Comparison of ENCODE assay signal across 11 mouse cellular contexts in genomic region chrX:52611541-52611940, GRCm38 (mm10). TPM values are rescaled to one million over a fixed set of nuclear protein-coding genes. Genes with fewer than 3 reads are reported as not detected.
DNase-seq lines count a peak whose midpoint lies in the region; ATAC-seq and TF ChIP-seq lines count a peak whose summit lies in the region.
"Had no signal": no experiment of that assay in that cellular context is flagged by ENCODE, and none has a peak within 500 bp of the region (broad histone marks: within the 10 kb centered on the region; RNA-seq: fewer than 3 reads in every experiment).

No protein-coding gene starts in this region.

- WGBS in midbrain, embryonic 10.5 days: 46% methylated on average over 6 of the region's 6 CpGs
- WGBS in midbrain, postnatal 0 days: 50% methylated on average over 3 of the region's 6 CpGs
- 13% methylated on average over 6 of the region's 6 CpGs for WGBS in limb, embryonic 13.5 days
- 33% methylated on average over 4 of the region's 6 CpGs for WGBS in stomach, embryonic 15.5 days

- H3K4me3 ChIP-seq in gastrocnemius, adult 2 months: no peak overlapping the region
- peak overlapping the region; percentile 55 for H3K4me3 ChIP-seq in midbrain, embryonic 10.5 days
- no peak overlapping the region for H3K4me3 ChIP-seq in midbrain, postnatal 0 days (ENCODE audit: low read depth, low read length)
- peak overlapping the region; percentile 68 for H3K4me3 ChIP-seq in limb, embryonic 13.5 days
- H3K4me3 ChIP-seq in stomach, embryonic 15.5 days (replicated peaks): peak overlapping the region; percentile 52

- H3K36me3 ChIP-seq in midbrain, embryonic 10.5 days: no peaks in the 10 kb centered on the region
- H3K36me3 ChIP-seq in midbrain, postnatal 0 days (ENCODE audit: insufficient read depth, low read length): no peaks in the 10 kb centered on the region
- H3K36me3 ChIP-seq in limb, embryonic 13.5 days: no peaks in the 10 kb centered on the region
- H3K36me3 ChIP-seq in stomach, embryonic 15.5 days: no peaks in the 10 kb centered on the region

- ATAC-seq in midbrain, postnatal 0 days (ENCODE audit: low FRiP score): no peak
- no peak for ATAC-seq in limb, embryonic 13.5 days (ENCODE audit: low FRiP score, low read depth)
- ATAC-seq in stomach, embryonic 15.5 days (ENCODE audit: insufficient read depth, low FRiP score, low read depth): no peak

- TF ChIP-seq CTCF in gastrocnemius, adult 2 months (IDR thresholded peaks at IDR 0.05): no peak
- no peak for TF ChIP-seq CTCF in midbrain, postnatal 0 days (IDR thresholded peaks at IDR 0.05)

- DNase-seq in gastrocnemius, adult 18-20 months (ENCODE audit: low spot score): peak; percentile 2
- DNase-seq in gastrocnemius, adult 2 months: no peak
- no peak for DNase-seq in midbrain, embryonic 10.5 days (ENCODE audit: low spot score)
- DNase-seq in midbrain, postnatal 0 days (ENCODE audit: low spot score): no peak
- no peak for DNase-seq in adipocyte (ENCODE audit: low spot score)
- DNase-seq in cerebellum, adult 9-11 months: no peak
- DNase-seq: cerebellum, postnatal 36 days had no signal

- no peak overlapping the region; the same call in 1 of the 2 replicates for H3K4me2 ChIP-seq in midbrain, postnatal 0 days (ENCODE audit: low read depth, low read length, poor library complexity, severe bottlenecking)
- peak overlapping the region; percentile 62 for H3K4me2 ChIP-seq in limb, embryonic 13.5 days (replicated peaks)
- H3K4me2 ChIP-seq in stomach, embryonic 15.5 days: peak overlapping the region; percentile 65

- no peaks in the 10 kb centered on the region for H3K9me3 ChIP-seq in midbrain, embryonic 10.5 days (replicated peaks)
- H3K9me3 ChIP-seq in midbrain, postnatal 0 days (ENCODE audit: low read length): no peaks in the 10 kb centered on the region
- H3K9me3 ChIP-seq in limb, embryonic 13.5 days: no peaks in the 10 kb centered on the region
- H3K9me3 ChIP-seq in stomach, embryonic 15.5 days: no peaks in the 10 kb centered on the region

- H3K27me3 ChIP-seq in midbrain, embryonic 10.5 days (ENCODE audit: low read depth, poor library complexity, severe bottlenecking): peaks cover 48% of the 10 kb centered on the region
- 0 out of 2 replicates have a peak, but pooled peaks cover 6% of the 10 kb centered on the region for H3K27me3 ChIP-seq in midbrain, postnatal 0 days (ENCODE audit: insufficient read depth, low read length)
- peaks cover 14% of the 10 kb centered on the region; the same call in 1 of the 2 replicates for H3K27me3 ChIP-seq in limb, embryonic 13.5 days
- H3K27me3 ChIP-seq in stomach, embryonic 15.5 days (replicated peaks): no peaks in the 10 kb centered on the region

- no peak overlapping the region for H3K27ac ChIP-seq in gastrocnemius, adult 2 months
- no peak overlapping the region for H3K27ac ChIP-seq in midbrain, embryonic 10.5 days (replicated peaks)
- no peak overlapping the region for H3K27ac ChIP-seq in midbrain, postnatal 0 days (ENCODE audit: low read depth, low read length)
- H3K27ac ChIP-seq in limb, embryonic 13.5 days: peak overlapping the region; percentile 91
- peak overlapping the region; percentile 81; the same call in 1 of the 2 replicates for H3K27ac ChIP-seq in stomach, embryonic 15.5 days
- H3K27ac ChIP-seq: macrophage had no signal

- intact Hi-C loops in gastrocnemius, adult 2 months (cut with DNase I): no loop called here

- H3K4me1 ChIP-seq in midbrain, embryonic 10.5 days: peaks cover 29% of the 10 kb centered on the region
- H3K4me1 ChIP-seq in midbrain, postnatal 0 days (ENCODE audit: insufficient read depth, low read length): no peaks in the 10 kb centered on the region
- peaks cover 30% of the 10 kb centered on the region for H3K4me1 ChIP-seq in limb, embryonic 13.5 days
- no peaks in the 10 kb centered on the region for H3K4me1 ChIP-seq in stomach, embryonic 15.5 days

- H3K9ac ChIP-seq in midbrain, postnatal 0 days (replicated peaks; ENCODE audit: low read length, poor library complexity, severe bottlenecking): no peak overlapping the region
- peak overlapping the region; percentile 86 for H3K9ac ChIP-seq in limb, embryonic 13.5 days
- no peak overlapping the region for H3K9ac ChIP-seq in stomach, embryonic 15.5 days

RNA-seq across cellular contexts. Expression of gene Gpc3, which starts 2.2 kb away (rescaled TPM):
- total RNA-seq in gastrocnemius, adult 18-20 months (2021): 1 to 10 TPM; 5.1 to 8.2 TPM
- 1 to 10 TPM; 4.9 to 7.6 TPM for total RNA-seq in gastrocnemius, adult 2 months (2021)
- 213 and 245 TPM in 2 replicates for polyA plus RNA-seq in midbrain, embryonic 10.5 days (2016; fragmentation: Nextera tagmentation; extraction: Ambion mirVana)
- 19.3 and 32.7 TPM in 2 replicates for total RNA-seq in midbrain, postnatal 0 days (2014; rRNA removed)
- polyA plus RNA-seq in midbrain, postnatal 0 days (2015; fragmentation: Nextera tagmentation; extraction: Ambion mirVana): 61.7 and 69.3 TPM in 2 replicates
- 1,264 and 1,302 TPM in 2 replicates for polyA plus RNA-seq in limb, embryonic 13.5 days (2015; fragmentation: Nextera tagmentation; extraction: Ambion mirVana)
- polyA plus RNA-seq in stomach, embryonic 15.5 days (2015; fragmentation: Nextera tagmentation; extraction: Ambion mirVana): 581 and 596 TPM in 2 replicates
- polyA plus RNA-seq: C2C12, macrophage had no signal

Comparison
In these comparisons a context has a peak if more than half of its experiments do, and no peak if none do; other contexts are left out.
1. H3K4me3 ChIP-seq: peak in midbrain, embryonic 10.5 days (single experiment), limb, embryonic 13.5 days (single experiment) and stomach, embryonic 15.5 days (single experiment); none in gastrocnemius, adult 2 months (single experiment) and midbrain, postnatal 0 days (single experiment).
2. H3K27ac ChIP-seq: peak in limb, embryonic 13.5 days (single experiment) and stomach, embryonic 15.5 days (single experiment); none in gastrocnemius, adult 2 months (single experiment), midbrain, embryonic 10.5 days (single experiment) and midbrain, postnatal 0 days (single experiment).